Mouse (Mus musculus) stomach, embryonic 14.5 days (tissue): Measurements from ENCODE around the gene Glipr2. TPM values are rescaled to one million over a fixed set of nuclear protein-coding genes. Genes with fewer than 3 reads are reported as not detected.
A peak's percentile ranks its signal among the peaks of the same experiment; 100 is the strongest.

Experiments used
- ATAC-seq: fragments of 200-750 bp; cut with Nextera tagmentation; 2 replicates; pipeline ENCODE4 v1.8.0; 2017; ENCODE audit warnings: low read depth, moderate TSS enrichment; ENCODE audit not compliant: insufficient number of reproducible peaks, insufficient read depth, low FRiP score
- H3K27ac ChIP-seq: fragments of 300-500 bp; sonication (generic); 2 replicates; pipeline ENCODE4 v1.5.1; 2014; ENCODE audit warnings: mild to moderate bottlenecking, low read length, moderate library complexity, mixed read lengths
- H3K27me3 ChIP-seq: fragments of 300-500 bp; sonication (generic); 2 replicates; pipeline ENCODE4 v1.6.1; 2014; ENCODE audit warnings: low read length, control low read depth, mixed read lengths; ENCODE audit not compliant: control insufficient read depth, insufficient read depth
- H3K36me3 ChIP-seq: fragments of 300-500 bp; sonication (generic); 2 replicates; pipeline ENCODE4 v1.6.1; 2014; ENCODE audit warnings: mild to moderate bottlenecking, control low read depth, low read length, moderate library complexity, mixed read lengths; ENCODE audit not compliant: control insufficient read depth, insufficient read depth
- H3K4me1 ChIP-seq: fragments of 300-500 bp; sonication (generic); 2 replicates; pipeline ENCODE4 v1.6.1; 2014; ENCODE audit warnings: low read length, control low read depth, mixed read lengths; ENCODE audit not compliant: control insufficient read depth, insufficient read depth
- H3K4me2 ChIP-seq: fragments of 300-500 bp; sonication (generic); replicated peaks from 2 replicates; pipeline ENCODE4 v1.6.1; 2014; ENCODE audit warnings: low read depth, low read length, control low read depth
- H3K4me3 ChIP-seq: fragments of 300-500 bp; sonication (generic); 2 replicates; pipeline ENCODE4 v1.5.1; 2014; ENCODE audit warnings: low read depth, low read length, control low read depth
- H3K9ac ChIP-seq: fragments of 300-500 bp; sonication (generic); replicated peaks from 2 replicates; pipeline ENCODE4 v1.6.1; 2014; ENCODE audit warnings: low read depth, mild to moderate bottlenecking, control low read depth, low read length, moderate library complexity, mixed read lengths
- H3K9me3 ChIP-seq: fragments of 300-500 bp; sonication (generic); 2 replicates; pipeline ENCODE4 v1.6.1; 2016; ENCODE audit warnings: low read depth, low read length, control low read depth; ENCODE audit not compliant: control insufficient read depth
- WGBS: fragments of 180-500 bp; shearing (Covaris S2); extraction: QIAGEN DNeasy Blood & Tissue Kit; methylation state at CpG from one replicate; pipeline ENCODE4 v1.1.7; 2014; 5-methylcytosine and 5-hydroxymethylcytosine counted together
- polyA plus RNA-seq: library from polyadenylated mRNA; unstranded; fragments of >200 nt; fragmentation: Nextera tagmentation; extraction: Ambion mirVana; gene quantifications from 2 replicates; pipeline ENCODE4 v1.2.1, GENCODE M21; 2014

Gene Glipr2
- polyA plus RNA-seq, 1 experiment from 2014 or later, result 117 TPM

- WGBS, result 76% methylated on average over 14 of the region's 14 CpGs
- H3K27me3 ChIP-seq, result no peaks in the 10 kb centered on the region
- peaks cover 12% of the 10 kb centered on the region; the same call in 1 of the 2 replicates for H3K36me3 ChIP-seq
- ATAC-seq, result no peak
- no peak overlapping the region for H3K9ac ChIP-seq
- H3K4me2 ChIP-seq, result no peak overlapping the region
- no peaks in the 10 kb centered on the region for H3K4me1 ChIP-seq
- no peak overlapping the region for H3K4me3 ChIP-seq
- no peak overlapping the region for H3K27ac ChIP-seq
- H3K9me3 ChIP-seq, result no peaks in the 10 kb centered on the region
Measured at GRCm38 (mm10) chr4:43936749-43937674, 20.2 kb upstream of the Glipr2 start.

GRCm38 (mm10) chr4:43941315-43941714 is 15.9 kb upstream of the Glipr2 start:
- H3K9ac ChIP-seq, result no peak overlapping the region
- 92% methylated on average over 5 of the region's 5 CpGs for WGBS
- H3K36me3 ChIP-seq, result peaks cover 24% of the 10 kb centered on the region
- no peak for ATAC-seq
- H3K4me3 ChIP-seq, result no peak overlapping the region
- H3K4me1 ChIP-seq, result no peaks in the 10 kb centered on the region
- H3K4me2 ChIP-seq, result no peak overlapping the region
- no peak overlapping the region for H3K27ac ChIP-seq
- no peaks in the 10 kb centered on the region for H3K9me3 ChIP-seq
- no peaks in the 10 kb centered on the region for H3K27me3 ChIP-seq

- Histone ChIP-seq H3K36me3 (peaks cover 20% of the 10 kb centered on the region), H3K9ac (no peak overlapping the region), H3K27me3 (no peaks in the 10 kb centered on the region), H3K4me3 (no peak overlapping the region), H3K9me3 (no peaks in the 10 kb centered on the region), H3K4me1 (no peaks in the 10 kb centered on the region), H3K27ac (no peak overlapping the region), H3K4me2 (no peak overlapping the region)
- 91% methylated on average over 8 of the region's 8 CpGs for WGBS
- no peak for ATAC-seq
Measured at GRCm38 (mm10) chr4:43942421-43942820, 14.8 kb upstream of the Glipr2 start.

- no peaks in the 10 kb centered on the region for H3K9me3 ChIP-seq
- H3K4me1 ChIP-seq, result no peaks in the 10 kb centered on the region
- H3K27ac ChIP-seq, result no peak overlapping the region
- no peak for ATAC-seq
- no peak overlapping the region for H3K9ac ChIP-seq
- 96% methylated on average over 2 of the region's 2 CpGs for WGBS
- no peak overlapping the region for H3K4me2 ChIP-seq
- H3K27me3 ChIP-seq, result no peaks in the 10 kb centered on the region
- no peak overlapping the region for H3K4me3 ChIP-seq
- peaks cover 7% of the 10 kb centered on the region for H3K36me3 ChIP-seq
Measured at GRCm38 (mm10) chr4:43947571-43947970, 9.6 kb upstream of the Glipr2 start.

- H3K4me3 ChIP-seq, result peak overlapping the region; percentile 51
- no peaks in the 10 kb centered on the region for H3K36me3 ChIP-seq
- peak; percentile 71 for ATAC-seq
- H3K9me3 ChIP-seq, result no peaks in the 10 kb centered on the region
- peak overlapping the region; percentile 82 for H3K27ac ChIP-seq
- under 1% methylated on average over 26 of the region's 26 CpGs for WGBS
- no peaks in the 10 kb centered on the region for H3K27me3 ChIP-seq
- H3K9ac ChIP-seq, result peak overlapping the region; percentile 67
- H3K4me1 ChIP-seq, result peaks cover 20% of the 10 kb centered on the region
- peak overlapping the region; percentile 80 for H3K4me2 ChIP-seq
Measured at GRCm38 (mm10) chr4:43957846-43958461, 753 bp downstream of the Glipr2 start.

- no peak overlapping the region for H3K27ac ChIP-seq
- no peaks in the 10 kb centered on the region for H3K36me3 ChIP-seq
- H3K4me1 ChIP-seq, result peaks cover 20% of the 10 kb centered on the region
- H3K4me2 ChIP-seq, result no peak overlapping the region; the same call in 1 of the 2 replicates
- no peak overlapping the region for H3K4me3 ChIP-seq
- H3K27me3 ChIP-seq, result no peaks in the 10 kb centered on the region
- no peaks in the 10 kb centered on the region for H3K9me3 ChIP-seq
- ATAC-seq, result no peak
- H3K9ac ChIP-seq, result no peak overlapping the region
- 62% methylated on average over 9 of the region's 9 CpGs for WGBS
Measured at GRCm38 (mm10) chr4:43959523-43960179, 2.5 kb downstream of the Glipr2 start.

- H3K9ac ChIP-seq, result no peak overlapping the region
- ATAC-seq, result no peak
- peaks cover 24% of the 10 kb centered on the region for H3K4me1 ChIP-seq
- H3K9me3 ChIP-seq, result no peaks in the 10 kb centered on the region
- no peaks in the 10 kb centered on the region for H3K36me3 ChIP-seq
- H3K4me3 ChIP-seq, result no peak overlapping the region
- 78% methylated on average over 6 of the region's 6 CpGs for WGBS
- no peaks in the 10 kb centered on the region for H3K27me3 ChIP-seq
- H3K27ac ChIP-seq, result no peak overlapping the region
- no peak overlapping the region; the same call in 1 of the 2 replicates for H3K4me2 ChIP-seq
Measured at GRCm38 (mm10) chr4:43960207-43960606, 3.0 kb downstream of the Glipr2 start.

GRCm38 (mm10) chr4:43964326-43964833 is 7.2 kb downstream of the Glipr2 start:
- 49% methylated on average over 2 of the region's 2 CpGs for WGBS
- no peak overlapping the region for H3K4me2 ChIP-seq
- H3K27ac ChIP-seq, result peak overlapping the region; percentile 15; the same call in 1 of the 2 replicates
- no peak overlapping the region for H3K4me3 ChIP-seq
- H3K9ac ChIP-seq, result no peak overlapping the region
- no peaks in the 10 kb centered on the region for H3K9me3 ChIP-seq
- H3K4me1 ChIP-seq, result peaks cover 26% of the 10 kb centered on the region
- peak; percentile 61; the same call in 1 of the 2 replicates for ATAC-seq
- no peaks in the 10 kb centered on the region for H3K27me3 ChIP-seq
- no peaks in the 10 kb centered on the region for H3K36me3 ChIP-seq
